Mouse (Mus musculus) kidney, adult 18-20 months (tissue): Measurements from ENCODE around the gene Mpzl1.
A peak's percentile ranks its signal among the peaks of the same experiment; 100 is the strongest.

Experiments used
- DNase-seq: peaks from one replicate; pipeline ENCODE4 v3.0.0; 2021

Gene Mpzl1

DNA sequence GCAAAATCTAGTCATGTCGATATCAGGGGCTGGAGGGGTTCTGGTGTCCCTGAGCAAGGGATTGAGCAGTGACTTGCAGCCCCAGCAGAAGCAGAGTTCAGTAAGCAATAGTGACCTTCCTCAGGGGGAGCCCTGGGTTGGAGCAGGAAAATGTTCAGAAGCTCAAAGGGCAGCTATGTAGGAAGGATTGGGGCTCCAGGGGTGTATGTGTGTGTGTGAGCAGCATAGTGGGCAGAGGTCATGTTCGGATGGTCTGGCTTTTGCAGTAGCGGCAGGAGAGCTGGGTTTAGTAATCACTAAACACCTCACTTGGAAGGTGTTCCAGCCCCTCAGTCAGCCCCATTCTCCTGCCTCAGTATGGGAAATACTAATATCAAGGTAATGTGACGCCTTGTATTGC lies 58.3 kb downstream of the Mpzl1 start:
- DNase-seq: no peak

DNA sequence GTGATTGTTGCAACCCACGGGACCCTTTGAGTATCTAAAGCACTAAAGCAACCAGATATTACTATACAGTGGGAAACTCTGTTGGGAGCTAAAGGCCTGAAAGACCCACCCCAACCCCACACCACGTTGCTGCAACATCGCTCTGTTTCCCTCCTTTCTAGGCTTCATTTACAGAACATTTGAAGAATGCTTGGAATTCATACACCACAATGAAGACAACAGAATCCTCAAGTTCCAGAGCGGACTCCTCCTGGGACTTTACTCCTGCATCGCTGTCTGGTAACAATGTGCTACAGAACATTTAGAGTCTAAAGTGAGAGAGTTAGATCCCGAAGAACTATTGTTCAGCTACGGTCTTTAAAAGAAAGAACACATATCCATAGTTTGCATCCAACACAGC lies 66.9 kb downstream of the Mpzl1 start:
- DNase-seq: no peak

DNA sequence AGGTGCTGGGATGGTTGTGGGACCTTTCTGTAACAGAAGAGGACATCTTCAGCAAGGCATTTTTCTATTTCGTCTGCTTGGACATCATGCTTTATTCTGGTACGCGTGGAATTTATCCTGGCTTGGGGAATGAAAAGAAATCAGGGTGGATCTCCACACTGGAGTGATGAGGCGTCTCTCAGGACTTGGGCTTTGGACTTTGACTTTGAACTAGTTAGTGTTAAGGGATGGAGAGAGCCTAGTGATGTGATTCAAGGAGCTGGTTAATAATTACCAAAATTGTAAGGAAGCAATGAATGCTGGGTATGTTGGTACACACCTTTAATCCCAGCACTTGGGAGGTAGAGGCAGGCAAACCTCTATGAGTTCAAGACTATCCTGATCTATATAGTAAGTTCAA lies 69.1 kb downstream of the Mpzl1 start:
- DNase-seq: peak; percentile 15

- no peak for DNase-seq
Measured at GRCm38 (mm10) chr1:165559073-165559472, 75.3 kb downstream of the Mpzl1 start.

- DNase-seq: no peak
Measured at GRCm38 (mm10) chr1:165556711-165557110, 77.6 kb downstream of the Mpzl1 start.
